Mouse (Mus musculus) cerebellum, postnatal 25 days (tissue): ENCODE data around the gene Uap1.

Experiments
- DNase-seq, 2 experiments: peaks; one replicate each; pipeline ENCODE4 v3.0.0; 2021; ENCODE audit warnings: mixed read lengths in 2 of 2

Uap1 gene

GRCm38 (mm10) chr1:170164053-170164614 is 10.6 kb downstream of the Uap1 start:
- no peak for DNase-seq

- no peak for DNase-seq
Observed at GRCm38 (mm10) chr1:170163398-170163943, 11.3 kb downstream of the Uap1 start.

GRCm38 (mm10) chr1:170161852-170162251 is 12.9 kb downstream of the Uap1 start:
- DNase-seq, result peak in 1 of 2 experiments; percentile 11

GRCm38 (mm10) chr1:170160397-170160938 is 14.3 kb downstream of the Uap1 start:
- no peak for DNase-seq

- no peak for DNase-seq
Observed at GRCm38 (mm10) chr1:170159707-170160106, 15.1 kb downstream of the Uap1 start.

- no peak for DNase-seq
Observed at GRCm38 (mm10) chr1:170155761-170156160, 19.0 kb downstream of the Uap1 start.

GRCm38 (mm10) chr1:170155298-170155697 is 19.5 kb downstream of the Uap1 start:
- DNase-seq, result peak in 1 of 2 experiments; percentile 14

GRCm38 (mm10) chr1:170153986-170154385 is 20.8 kb downstream of the Uap1 start:
- no peak for DNase-seq

GRCm38 (mm10) chr1:170152552-170152951 is 22.2 kb downstream of the Uap1 start:
- DNase-seq, result no peak

GRCm38 (mm10) chr1:170150870-170151269 is 23.9 kb downstream of the Uap1 start:
- DNase-seq, result peak in 1 of 2 experiments; percentile 29

GRCm38 (mm10) chr1:170149756-170150155 is 25.0 kb downstream of the Uap1 start:
- no peak for DNase-seq

GRCm38 (mm10) chr1:170148536-170148935 is 26.2 kb downstream of the Uap1 start:
- DNase-seq, result no peak

- no peak for DNase-seq
Observed at GRCm38 (mm10) chr1:170147651-170148448, 26.9 kb downstream of the Uap1 start.

GRCm38 (mm10) chr1:170145606-170146005 is 29.2 kb downstream of the Uap1 start:
- DNase-seq, result no peak

GRCm38 (mm10) chr1:170142256-170142871 is 32.4 kb downstream of the Uap1 start:
- DNase-seq, result no peak

GRCm38 (mm10) chr1:170141626-170142025 is 33.1 kb downstream of the Uap1 start:
- no peak for DNase-seq

GRCm38 (mm10) chr1:170136351-170137009 is 38.3 kb downstream of the Uap1 start:
- DNase-seq, result peak; percentile 59 to 77

GRCm38 (mm10) chr1:170134264-170134663 is 40.5 kb downstream of the Uap1 start:
- DNase-seq, result no peak

- no peak for DNase-seq
Observed at GRCm38 (mm10) chr1:170130962-170131361, 43.8 kb downstream of the Uap1 start.

- no peak for DNase-seq
Observed at GRCm38 (mm10) chr1:170124644-170125043, 50.1 kb downstream of the Uap1 start.

GRCm38 (mm10) chr1:170113616-170114015 is 61.1 kb downstream of the Uap1 start:
- DNase-seq, result no peak

GRCm38 (mm10) chr1:170112261-170112660 is 62.5 kb downstream of the Uap1 start:
- peak in 1 of 2 experiments; percentile 18 for DNase-seq
